Mouse (Mus musculus) layer of hippocampus, postnatal 14 days (tissue): ENCODE measurements around the gene Tlr9. TPM values are rescaled to one million over a fixed set of nuclear protein-coding genes. Genes with fewer than 3 reads are reported as not detected.

Source experiments
- DNase-seq, 2 experiments: peaks; one replicate each; pipeline ENCODE4 v3.0.0; 2021 to 2022; ENCODE audit warnings: low spot score in 2 of 2, mixed read lengths in 1 of 2
- microRNA-seq, 2 experiments: library from miRNA; unstranded; fragments of <30 nt; microRNA quantifications; one replicate each; pipeline ENCODE4 v1.2.0; 2021
- total RNA-seq, 2 experiments: library from RNA; stranded (reverse); gene quantifications; 2 replicates each; pipeline ENCODE4 v1.2.3; 2021

Tlr9 gene
- total RNA-seq, 2 experiments from 2014 or later, result 1.2 to 1.6 TPM

DNA sequence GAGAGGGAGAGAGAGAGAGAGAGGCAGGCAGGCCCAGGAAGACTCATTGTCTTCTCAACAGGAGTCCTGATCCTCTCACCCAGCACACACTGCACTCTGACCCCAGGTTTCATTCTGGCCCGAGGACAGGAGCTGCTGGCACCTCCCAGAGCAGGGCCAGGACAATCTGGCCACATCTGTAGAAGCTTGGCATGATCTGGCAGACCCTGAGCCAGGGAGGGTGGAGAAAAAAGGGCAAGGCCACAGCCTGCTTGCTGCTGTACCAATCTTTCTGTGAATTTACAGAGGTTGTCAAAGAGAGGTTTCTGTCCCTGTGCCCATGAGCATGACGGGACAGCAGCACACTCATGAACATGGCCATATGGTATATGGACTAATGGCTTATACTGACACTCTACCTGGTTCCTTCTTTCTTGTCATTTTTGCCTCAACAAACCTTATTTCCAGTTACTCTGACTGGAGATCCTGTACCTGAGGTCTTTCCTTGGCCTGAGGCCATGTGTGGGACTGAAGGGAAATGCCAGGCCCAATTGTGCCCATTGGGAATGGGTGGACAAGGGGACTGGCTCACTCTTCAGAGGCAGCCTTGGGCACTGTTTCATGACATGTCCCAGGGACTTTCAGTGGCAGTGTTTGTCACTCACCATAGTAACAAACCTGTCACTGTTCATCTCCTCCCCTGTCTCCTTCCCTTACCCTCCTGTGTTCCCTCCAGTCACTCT lies 44.7 kb downstream of the Tlr9 start:
- no peak for DNase-seq

DNA sequence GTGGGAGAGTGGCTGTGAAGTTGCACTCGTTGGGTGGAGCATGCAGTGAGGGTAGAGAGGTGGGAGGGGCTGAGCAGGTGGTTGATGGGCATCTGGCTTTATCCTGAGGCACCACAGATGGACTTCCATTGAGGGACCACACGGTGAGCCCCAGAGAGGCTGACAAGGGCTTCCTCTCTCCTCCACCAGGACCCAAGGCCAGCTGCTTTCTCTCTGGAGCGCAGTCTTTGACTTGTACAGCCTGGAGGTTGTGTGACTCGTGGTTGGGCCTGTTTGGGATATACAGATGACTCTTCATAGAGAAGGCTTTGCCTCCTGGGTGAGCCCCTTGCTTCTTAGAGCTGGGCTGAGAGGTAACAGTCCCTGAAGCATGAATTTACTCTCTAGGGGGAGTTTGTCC lies 46.0 kb downstream of the Tlr9 start:
- DNase-seq, result no peak

DNA sequence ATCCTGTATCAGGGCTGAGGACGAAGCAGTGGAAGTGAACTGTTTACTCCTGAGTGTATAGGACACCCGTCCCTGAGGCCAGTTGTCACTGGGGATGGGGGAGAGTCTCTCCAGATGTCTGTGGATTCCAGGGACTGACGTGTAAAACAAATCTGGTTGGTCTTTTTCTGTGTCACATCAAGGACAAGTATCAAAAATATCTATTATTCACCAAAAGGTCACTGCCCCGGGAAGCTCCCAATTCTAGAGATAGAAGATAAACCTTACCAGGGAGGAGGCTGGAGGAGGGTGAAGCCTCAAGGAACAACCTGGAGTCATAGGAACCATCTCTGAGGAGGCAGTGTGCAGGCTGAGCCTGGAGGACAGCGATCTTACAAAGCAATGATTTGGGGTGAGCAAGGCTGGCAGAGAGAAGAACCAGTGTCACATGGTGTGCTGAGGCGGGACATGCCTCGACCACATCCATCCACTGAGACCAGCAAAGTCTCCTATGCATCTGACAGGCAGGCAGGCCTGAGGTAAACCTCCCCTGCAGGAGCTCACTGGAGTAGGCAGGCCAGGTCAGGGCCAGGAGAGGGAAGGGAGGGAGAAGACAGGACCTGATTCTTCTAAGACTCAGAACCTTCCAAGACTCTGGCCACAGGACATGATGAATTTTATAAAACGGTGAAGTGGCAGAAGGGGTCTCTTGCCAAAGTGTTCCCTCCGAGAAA lies 46.8 kb downstream of the Tlr9 start:
- no peak for DNase-seq

DNA sequence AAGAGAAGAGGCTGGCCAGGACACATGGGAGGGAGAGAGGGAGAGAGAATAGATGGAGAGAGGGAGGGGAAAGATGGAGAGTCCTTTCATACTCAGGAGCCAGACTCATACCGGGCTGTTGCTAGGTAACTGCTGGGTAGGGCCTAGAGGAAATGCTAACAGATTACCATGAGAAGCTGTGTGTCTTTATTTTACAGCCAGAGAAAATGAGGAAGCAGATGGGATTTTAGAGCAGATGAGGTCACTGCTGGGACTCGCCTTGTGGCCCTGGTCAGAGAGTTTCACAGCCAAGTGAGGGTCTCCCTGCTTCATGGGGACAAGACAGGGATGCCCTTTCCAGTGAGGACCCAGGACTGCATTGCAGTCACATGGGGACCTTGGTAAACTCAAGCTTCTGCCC lies 47.5 kb downstream of the Tlr9 start:
- no peak for DNase-seq

DNA sequence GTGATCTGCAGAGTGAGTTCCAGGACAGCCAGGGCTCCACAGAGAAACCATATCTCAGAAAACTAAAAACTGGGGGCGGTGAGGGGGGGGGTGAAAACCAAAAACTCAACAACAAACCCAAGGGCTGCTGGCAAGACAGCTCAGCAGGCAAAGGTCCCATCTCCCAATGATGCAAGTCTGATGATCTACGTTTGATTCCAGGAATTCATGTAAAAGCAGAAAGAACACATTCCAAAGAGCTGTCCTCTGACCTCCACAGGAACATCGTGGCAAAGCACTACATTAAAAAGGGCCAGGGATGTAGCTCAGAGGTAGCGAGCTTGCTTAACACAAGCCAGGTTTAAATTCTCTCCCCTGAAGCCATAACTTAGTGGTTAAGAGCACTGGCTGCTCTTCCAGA lies 48.3 kb downstream of the Tlr9 start:
- no peak for DNase-seq

DNA sequence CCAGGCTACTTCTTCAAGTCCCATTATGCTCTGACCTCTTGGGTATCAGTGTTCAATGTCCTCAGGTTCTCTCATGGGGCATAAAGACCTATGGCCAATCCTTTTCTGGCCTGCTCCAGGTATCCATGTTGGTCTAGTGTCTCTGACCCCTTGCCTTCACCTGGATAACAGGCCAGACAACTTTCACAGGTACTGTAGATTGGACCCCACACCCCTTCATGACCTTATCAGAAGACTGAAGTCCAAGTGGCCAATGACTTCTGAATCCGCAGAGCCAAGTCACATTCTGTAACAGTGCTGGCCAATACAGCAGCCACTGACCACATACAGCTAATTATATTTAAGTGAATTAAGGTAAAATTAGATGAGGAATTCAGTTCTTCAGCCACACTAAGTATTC lies 49.9 kb downstream of the Tlr9 start:
- no peak for DNase-seq

DNA sequence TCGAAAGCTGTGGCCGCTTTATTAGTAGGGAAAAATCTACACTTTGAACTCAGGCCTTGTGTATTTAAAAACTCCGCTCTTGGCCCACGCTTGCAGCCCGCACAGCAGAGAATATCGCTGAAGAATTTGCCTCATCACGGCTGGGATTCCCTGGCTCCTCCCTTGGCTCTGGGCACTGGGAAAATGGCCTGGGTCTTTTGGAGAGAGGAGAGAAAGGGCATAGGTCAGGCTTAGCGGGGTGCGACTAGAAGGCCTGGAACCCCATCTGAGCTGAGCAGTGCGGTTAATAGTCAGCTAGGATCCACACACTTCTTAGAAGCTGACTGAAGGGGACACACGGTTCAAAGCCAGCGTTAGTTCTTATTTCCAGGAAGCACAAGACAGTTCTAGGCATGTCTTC lies 50.9 kb downstream of the Tlr9 start:
- DNase-seq, result no peak

DNA sequence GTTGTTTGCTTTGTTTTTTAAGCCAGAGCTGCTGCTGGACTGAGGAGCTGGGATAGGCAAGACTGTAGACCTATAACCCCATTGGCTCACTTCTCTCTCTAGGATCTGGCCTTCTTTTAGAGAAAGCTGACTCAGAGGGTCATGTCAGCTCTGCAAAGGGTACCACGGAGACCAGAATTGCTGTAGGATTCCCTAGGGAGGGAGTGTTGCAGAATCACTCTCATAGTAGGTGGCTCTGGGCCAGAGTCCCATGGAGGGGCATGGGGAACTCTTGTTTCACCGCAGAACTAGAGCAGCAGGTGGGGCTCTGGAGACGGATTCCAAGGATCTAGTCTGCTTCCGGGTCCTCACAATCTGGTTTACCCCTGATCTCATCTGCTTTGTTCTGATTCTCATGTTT lies 51.4 kb downstream of the Tlr9 start:
- DNase-seq, result no peak

DNA sequence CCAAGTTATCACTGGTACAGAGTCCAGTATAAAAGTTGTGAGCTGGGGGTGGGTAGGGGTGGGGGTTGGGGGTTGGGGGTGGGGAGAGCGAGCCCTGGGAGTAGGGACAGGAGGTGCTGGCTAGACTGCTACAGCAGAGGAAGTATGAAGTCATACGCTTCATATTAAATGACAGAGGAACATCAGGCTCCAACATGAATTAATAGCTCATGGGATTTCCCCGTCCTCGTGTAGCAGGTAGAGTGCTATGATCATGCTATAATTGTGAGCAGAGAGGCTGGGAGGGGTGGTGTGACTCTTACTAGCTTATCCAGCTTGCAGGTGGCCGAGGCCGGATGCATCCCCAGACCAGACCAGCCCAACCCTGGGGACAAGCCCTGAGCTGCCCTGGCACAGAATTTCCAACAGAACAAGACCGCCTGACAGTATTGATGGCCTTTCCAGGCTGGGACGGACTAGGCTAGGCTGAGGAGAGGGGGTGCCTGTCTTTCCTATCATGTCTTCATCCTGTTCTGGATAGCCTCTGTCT lies 52.3 kb downstream of the Tlr9 start:
- DNase-seq, result no peak

DNA sequence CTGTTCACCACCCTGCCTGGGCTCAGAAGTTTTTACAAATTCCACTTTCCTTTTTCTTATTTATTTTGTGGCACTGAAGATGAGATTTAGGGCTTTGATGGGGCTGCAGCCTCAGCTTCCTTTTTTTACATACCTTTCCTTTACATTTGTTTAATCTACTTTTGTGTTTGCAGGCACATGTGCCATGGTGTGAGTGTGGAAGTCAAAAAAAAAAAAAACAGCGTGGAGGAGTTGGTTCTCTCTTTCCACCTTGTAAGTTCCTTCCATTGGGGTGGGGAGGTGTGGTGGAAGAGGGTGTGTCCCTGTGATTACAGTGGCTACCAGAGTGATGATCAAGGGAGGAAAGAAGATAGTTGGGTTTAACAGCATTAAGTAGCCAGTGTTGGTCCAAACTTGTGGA lies 53.4 kb downstream of the Tlr9 start:
- DNase-seq, result no peak

Small RNAs within 50 kb of the gene (microRNA-seq; reads per million reads assigned to microRNA genes)
- 34,148 to 61,909 reads per million in 2 experiments for gene Mirlet7g

Other genes starting within 250 kb of the Tlr9 start
- gene Col6a4, start 125.8 kb upstream of the Tlr9 start, total RNA-seq, result under 1 TPM; 0.69 to 0.98 TPM
- 1 to 10 TPM; 3.2 to 6.0 TPM for gene Glyctk, start 64.5 kb upstream of the Tlr9 start, total RNA-seq
- 100 to 1,000 TPM; 138 to 146 TPM for gene Wdr82, start 51.7 kb upstream of the Tlr9 start, total RNA-seq
- 10 to 100 TPM; 15.4 to 15.8 TPM for gene Ppm1m, start 22.9 kb upstream of the Tlr9 start, total RNA-seq
- 10 to 100 TPM; 49.2 to 49.7 TPM for gene Twf2, start 19.5 kb upstream of the Tlr9 start, total RNA-seq
- gene Alas1, start 26.1 kb downstream of the Tlr9 start, total RNA-seq, result 100 to 1,000 TPM; 153 to 174 TPM
- gene Poc1a, start 58.5 kb downstream of the Tlr9 start, total RNA-seq, result 10 to 100 TPM in 1 of 2 experiments, 1 to 10 TPM in 1; 8.5 to 12.0 TPM
- 10 to 100 TPM; 65.2 to 70.3 TPM for gene Dusp7, start 146.0 kb downstream of the Tlr9 start, total RNA-seq
- gene Rpl29, start 206.9 kb downstream of the Tlr9 start, total RNA-seq, result 100 to 1,000 TPM; 295 to 325 TPM
- gene Acy1, start 215.7 kb downstream of the Tlr9 start, total RNA-seq, result 10 to 100 TPM; 10.3 to 11.5 TPM
- gene Abhd14b, start 224.9 kb downstream of the Tlr9 start, total RNA-seq, result 10 to 100 TPM in 1 of 2 experiments, 1 to 10 TPM in 1; 9.6 to 12.4 TPM
- gene Abhd14a, start 225.1 kb downstream of the Tlr9 start, total RNA-seq, result 10 to 100 TPM; 40.9 to 41.8 TPM
- gene Pcbp4, start 230.7 kb downstream of the Tlr9 start, total RNA-seq, result 100 to 1,000 TPM; 181 to 195 TPM
- 1 to 10 TPM; 7.1 to 7.4 TPM for gene Gpr62, start 243.3 kb downstream of the Tlr9 start, total RNA-seq